Mouse (Mus musculus) megakaryocyte progenitor cell, adult 5-6 weeks (primary cell): ENCODE measurements around the gene Tek. TPM values are rescaled to one million over a fixed set of nuclear protein-coding genes. Genes with fewer than 3 reads are reported as not detected.
"Not testable (repeated sequence)": the region's sequence is repeated elsewhere in the genome, so short reads cannot be mapped to it uniquely, and the experiment has no call there.

ENCODE experiments used
- ATAC-seq: replicated peaks from 2 replicates; pipeline ENCODE4 v1.8.0; 2016; ENCODE audit warnings: mild to moderate bottlenecking, moderate TSS enrichment, inconsistent platforms; ENCODE audit not compliant: poor library complexity
- total RNA-seq, 2 experiments: library from RNA; stranded (forward) in 1 of 2; stranded (reverse) in 1 of 2; fragments of 157-497, 149-512 nt in 1 of 2; fragments of 200-1000 nt in 1 of 2; gene quantifications; 2 replicates each; pipeline versions ENCODE4 v1.2.3 to v1.2.4; 2015 to 2017

Gene Tek
- total RNA-seq (2015) (0.64 and 0.69 TPM in 2 replicates), total RNA-seq (2017) (0.46 and 1.2 TPM in 2 replicates)

DNA sequence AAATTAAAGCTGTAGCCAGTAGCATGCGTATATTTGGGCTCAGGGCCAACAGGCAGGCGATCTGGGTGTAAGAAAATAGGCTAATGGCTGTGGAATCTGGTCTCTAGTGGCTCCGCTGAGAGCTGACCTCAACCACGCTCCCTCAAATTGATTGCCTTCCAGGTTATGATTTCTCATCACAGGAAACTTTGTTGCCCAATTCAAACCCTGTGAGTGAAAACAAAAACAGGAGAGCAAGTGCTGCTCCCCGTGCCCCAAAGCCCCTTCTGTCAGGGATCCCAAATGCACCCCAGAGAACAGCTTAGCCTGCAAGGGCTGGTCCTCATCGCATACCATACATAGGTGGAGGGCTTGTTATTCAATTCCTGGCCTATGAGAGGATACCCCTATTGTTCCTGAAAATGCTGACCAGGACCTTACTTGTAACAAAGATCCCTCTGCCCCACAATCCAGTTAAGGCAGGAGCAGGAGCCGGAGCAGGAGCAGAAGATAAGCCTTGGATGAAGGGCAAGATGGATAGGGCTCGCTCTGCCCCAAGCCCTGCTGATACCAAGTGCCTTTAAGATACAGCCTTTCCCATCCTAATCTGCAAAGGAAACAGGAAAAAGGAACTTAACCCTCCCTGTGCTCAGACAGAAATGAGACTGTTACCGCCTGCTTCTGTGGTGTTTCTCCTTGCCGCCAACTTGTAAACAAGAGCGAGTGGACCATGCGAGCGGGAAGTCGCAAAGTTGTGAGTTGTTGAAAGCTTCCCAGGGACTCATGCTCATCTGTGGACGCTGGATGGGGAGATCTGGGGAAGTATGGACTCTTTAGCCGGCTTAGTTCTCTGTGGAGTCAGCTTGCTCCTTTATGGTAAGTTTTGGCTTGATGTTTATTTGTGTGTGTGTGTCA lies at the start of gene Tek:
TSS of gene Tek (plus strand) at position 452 of the 894 bp plus-strand sequence.
- ATAC-seq: peak; percentile 42

DNA sequence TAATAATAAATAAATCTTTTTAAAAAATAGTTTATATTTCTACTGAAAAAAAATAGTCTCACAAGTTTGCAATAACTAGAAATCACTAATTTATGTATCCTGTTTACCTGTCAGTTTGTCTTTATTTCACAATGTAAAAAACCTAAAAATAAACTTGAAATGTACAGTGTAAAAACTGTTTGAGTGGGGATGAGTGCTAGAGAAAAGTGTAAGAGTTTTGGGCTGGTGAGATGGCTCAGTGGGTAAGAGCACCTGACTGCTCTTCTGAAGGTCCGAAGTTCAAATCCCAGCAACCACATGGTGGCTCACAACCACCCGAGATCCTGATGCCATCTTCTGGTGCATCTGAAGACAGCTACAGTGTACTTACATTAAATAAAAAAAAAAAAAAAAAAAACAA lies 49.3 kb upstream of the Tek start:
- ATAC-seq: not testable (repeated sequence)

DNA sequence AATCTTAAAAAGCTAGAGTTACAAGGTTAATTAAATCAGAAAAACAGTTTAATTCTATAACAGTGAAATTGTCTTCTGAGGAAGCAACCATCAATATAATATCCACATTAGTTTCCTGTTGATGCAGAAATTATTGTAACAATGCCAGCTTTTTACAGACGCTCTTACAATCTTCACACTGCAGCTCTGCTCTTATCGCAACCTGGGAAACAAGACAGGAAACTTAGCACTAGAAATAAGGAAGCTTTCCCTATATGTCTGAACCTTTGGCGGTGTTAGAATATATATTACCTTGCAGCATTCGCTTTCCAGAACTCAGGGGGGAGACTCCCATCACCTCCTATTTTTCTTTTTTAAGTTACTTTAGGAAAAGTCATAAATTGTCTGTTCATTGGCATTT lies 48.0 kb upstream of the Tek start:
- peak; percentile 90 for ATAC-seq

GRCm38 (mm10) chr4:94692175-94692574 lies 46.9 kb upstream of the Tek start:
- ATAC-seq: no peak

DNA sequence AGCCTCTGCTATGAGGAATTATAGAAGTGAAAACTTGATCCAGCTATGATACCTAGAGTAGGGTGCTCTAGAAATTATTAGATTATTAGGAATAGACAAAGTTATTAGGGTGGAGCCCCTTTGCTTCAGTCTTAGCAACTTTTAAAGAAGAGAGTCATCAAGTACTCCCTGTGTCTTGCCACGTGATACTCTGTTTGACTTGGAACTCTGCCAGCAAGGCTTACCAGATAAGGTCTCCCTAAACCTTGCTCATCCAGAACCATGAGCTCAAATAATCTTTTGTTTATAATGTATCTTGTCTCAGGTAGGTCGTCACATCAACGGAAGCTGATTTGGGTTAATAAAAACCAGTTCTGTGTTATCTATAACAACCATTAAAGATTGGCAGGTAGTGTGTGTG lies 42.7 kb upstream of the Tek start:
- no peak; the same call in 1 of the 2 replicates for ATAC-seq

GRCm38 (mm10) chr4:94711002-94711401 lies 28.1 kb upstream of the Tek start:
- peak; percentile 76 for ATAC-seq

DNA sequence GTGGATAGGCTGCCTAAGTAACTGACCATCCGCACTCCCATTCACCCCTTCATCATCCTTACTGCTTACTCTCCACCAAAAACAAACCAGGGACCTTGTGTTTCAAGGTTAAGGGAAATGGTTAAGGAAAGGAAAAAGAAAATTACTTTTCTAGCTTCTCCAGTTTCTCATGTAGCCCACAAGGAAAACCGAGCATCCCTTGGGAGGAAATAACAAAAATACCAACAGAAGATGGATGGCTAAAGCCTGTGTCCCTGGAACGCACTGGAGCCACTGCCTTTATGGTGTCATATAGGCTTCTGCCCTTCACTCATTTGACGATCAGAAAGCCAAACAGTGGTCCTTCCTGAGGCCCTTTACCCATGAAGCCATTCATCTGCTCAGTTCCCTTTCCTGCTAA lies 27.7 kb upstream of the Tek start:
- ATAC-seq: no peak

DNA sequence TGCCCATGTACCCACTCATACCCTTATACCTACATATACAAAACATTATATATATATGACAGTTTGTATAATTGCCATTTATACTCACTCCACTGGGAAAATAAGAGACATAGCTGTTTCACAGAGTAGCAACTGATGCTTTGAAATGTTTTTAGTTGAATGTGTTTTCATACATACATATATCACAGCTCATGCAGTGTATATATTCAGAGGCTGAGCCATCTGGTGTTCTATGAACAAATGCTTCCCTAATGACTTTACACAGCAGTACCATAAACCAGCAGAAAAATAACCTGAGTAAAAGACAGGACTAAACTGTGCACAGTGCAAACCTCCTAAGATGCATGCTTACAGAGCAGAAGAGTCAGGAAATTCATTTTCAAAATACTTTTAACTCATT lies 25.3 kb upstream of the Tek start:
- ATAC-seq: no peak

DNA sequence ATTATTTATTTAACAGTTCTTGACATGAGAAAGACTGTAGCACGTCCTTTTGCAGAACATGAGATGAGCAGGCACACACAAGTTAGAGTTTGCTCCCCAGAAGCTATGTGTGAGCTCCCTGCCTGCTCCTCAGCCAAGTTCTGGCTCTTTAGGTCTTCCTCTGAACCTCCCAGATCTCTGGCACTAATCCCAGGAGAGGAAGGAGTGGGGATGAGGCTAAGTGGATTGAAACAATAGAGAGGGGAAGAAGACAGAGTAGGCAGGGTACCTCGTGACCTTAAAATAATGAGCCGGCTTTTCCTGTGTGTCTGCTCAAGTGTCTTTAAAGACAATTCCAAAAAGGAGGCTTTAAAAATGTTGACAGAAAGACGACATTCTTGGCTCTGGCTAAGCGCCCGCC lies 23.9 kb upstream of the Tek start:
- ATAC-seq: no peak

DNA sequence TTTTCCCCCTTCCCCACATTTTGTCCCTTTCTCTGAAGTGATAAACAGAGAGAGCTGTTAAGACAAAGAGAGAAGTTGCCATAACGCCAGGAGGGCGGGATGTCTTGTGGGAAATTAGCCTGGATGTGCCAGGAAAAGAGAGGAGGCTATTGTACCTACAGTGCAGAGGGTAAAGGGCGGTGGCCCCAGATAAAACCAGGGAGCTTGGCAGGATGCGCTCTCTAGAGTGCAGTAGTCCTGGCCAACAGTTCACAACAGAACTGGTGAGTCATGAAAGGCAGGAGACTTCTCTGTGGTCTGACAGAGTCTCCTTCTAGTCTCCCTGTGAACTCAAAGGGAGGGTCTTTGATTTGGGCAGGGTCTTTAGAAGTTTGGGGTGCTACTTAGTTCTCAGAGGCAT lies 13.3 kb upstream of the Tek start:
- no peak for ATAC-seq

DNA sequence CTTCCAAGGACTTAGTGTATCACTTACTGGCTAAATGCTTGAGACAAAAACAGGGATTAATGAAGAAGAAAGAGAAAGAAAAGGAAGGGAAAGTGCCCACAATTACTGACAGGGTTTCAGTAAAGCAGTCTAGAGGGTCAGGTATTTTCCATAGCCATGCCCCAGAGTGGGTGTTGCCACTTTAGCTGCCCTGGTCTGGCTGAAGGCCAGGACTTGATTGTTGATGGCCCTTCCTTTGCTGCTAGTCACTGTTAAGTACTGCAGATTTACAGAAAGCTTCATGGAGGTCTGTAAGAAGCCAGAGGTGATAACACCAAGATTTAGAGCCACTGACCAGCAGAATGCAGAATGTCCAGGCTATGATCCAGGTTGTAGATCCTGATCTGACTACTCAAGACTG lies 6.4 kb upstream of the Tek start:
- ATAC-seq: no peak

- peak; percentile 54 for ATAC-seq
Observed at GRCm38 (mm10) chr4:94737326-94738295, 1.5 kb upstream of the Tek start.

GRCm38 (mm10) chr4:94741824-94742223 lies 2.7 kb downstream of the Tek start:
- no peak for ATAC-seq

DNA sequence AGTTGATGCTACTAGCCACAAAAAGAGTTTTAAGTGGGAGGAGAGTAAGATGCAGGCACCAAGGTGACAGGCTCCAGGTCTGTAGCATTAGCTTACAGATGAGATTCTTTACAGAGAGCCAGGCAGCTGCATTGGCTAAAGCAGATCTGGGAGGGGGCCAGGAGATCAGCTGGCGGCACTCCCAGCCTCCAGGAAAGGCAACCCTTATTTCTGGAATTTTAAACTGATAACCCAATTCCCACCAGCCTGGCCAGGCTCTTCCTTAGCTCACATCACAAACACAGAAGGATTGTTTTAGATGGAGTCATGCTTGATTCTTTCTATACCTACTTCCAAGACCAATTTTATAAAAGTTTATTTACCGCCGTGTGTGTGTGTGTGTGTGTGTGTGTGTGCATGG lies 6.7 kb downstream of the Tek start:
- ATAC-seq: no peak

GRCm38 (mm10) chr4:94746387-94746811 lies 7.3 kb downstream of the Tek start:
- ATAC-seq: peak; percentile 29

DNA sequence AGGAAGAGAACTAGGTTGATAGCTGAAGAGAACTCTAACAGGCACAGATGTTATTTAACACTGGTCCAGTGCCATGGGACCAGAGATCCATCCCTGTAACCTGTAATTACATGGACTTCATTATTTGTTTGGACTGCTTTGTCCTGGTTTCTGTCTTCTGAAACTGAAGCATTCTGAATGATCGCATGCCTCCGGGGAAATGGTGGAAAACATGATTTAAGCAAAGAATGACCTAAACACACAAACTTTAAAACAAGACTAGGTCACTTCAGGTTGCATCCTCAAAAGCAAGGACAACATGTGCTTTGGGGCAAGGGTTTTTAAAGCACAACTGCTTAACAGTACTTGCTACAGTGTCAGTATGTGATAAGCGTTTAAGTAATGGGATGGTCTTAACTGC lies 8.2 kb downstream of the Tek start:
- ATAC-seq: no peak

DNA sequence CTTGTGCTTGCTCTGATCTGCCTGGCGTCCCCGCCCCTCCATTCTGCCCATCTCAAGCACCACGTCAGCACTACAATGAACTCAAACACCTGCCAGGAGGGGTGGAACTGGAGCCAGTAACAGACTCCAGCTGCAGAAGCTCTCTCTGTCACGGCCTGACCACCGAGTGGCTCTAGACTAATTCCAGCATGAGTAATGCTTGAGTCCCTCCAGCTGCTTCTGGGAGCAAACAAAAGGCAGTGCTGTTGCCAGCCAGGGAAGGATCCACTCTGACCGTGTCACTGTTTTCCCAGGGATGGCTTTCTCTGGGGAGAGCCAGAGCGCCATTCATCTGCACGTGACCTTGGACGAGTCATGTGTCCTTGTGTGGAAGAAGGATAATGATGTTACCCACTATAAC lies 13.4 kb downstream of the Tek start:
- ATAC-seq: no peak

DNA sequence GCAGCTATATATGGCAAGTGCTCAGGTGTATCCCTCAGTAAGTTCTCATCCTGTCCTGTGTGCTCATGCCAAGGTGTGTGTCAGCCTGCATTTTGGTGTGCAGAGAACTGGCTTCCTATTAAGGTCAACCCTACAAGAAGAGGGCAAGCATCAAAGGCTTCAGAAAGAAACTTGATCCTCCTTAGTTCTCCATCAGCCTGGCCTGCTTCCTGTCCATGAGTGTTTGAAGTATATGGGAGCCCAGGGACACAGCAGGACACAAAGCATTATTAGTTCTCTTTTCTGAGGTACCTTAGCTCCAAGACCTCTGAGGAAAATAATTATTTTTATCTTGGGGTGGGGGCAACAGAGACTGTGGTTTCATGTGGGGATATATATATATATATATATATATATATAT lies 26.1 kb downstream of the Tek start:
- ATAC-seq: no peak

DNA sequence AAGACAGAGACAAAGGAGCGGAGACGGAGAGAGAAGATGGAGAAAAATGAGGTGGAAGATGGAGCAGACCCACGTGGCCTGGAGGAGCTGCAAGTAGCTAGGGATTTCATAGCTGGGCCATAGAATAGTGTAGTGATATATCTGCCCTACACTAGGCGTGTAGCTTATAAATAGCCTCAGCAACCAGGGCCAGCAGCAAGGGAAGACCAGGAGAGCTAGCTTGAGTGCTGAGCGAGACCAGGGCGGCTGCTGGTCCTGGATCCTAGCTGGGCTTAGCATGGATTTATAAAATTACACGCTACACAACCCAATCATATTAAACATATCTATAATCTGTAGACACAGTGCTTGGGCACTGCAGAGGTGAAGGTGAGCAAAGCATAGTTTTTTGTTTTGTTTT lies 27.1 kb downstream of the Tek start:
- ATAC-seq: no peak

DNA sequence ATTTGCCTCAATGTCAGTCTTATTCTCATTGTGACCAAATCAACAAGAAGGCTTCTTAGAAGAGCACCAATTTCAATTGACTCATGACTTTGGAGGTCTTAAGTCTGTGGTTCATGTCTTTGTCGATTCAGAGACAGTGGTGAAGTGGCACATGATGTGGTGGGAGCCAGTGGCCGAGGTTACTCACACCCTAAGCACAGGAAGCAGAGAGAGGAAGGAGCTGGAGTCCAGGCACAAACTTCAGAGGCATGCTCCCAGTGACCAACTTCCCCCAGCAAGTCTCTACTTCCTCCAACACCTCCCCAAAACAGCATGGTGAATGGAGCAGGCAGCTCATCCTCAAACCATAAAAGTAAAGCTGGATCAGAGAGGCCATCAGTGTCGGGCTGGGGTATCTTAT lies 29.5 kb downstream of the Tek start:
- peak; percentile 76 for ATAC-seq

DNA sequence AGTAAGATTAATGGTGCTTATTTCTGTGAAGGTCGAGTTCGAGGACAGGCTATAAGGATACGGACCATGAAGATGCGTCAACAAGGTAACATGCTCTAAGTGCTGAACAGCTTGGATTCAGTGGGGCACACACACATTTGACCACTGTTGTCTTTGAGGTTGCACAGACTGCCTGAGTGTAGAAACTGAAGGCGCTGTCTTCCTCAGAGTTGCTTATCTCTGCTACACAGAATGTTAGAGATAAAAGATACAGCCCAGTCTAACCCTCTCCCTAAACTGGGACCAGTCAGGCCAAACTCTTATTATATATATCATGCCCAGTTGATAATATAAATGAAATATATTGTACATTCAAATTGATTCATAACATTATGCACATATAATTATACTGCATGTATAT lies 42.0 kb downstream of the Tek start:
- ATAC-seq: peak; percentile 76

- no peak for ATAC-seq
Observed at GRCm38 (mm10) chr4:94785921-94786320, 46.8 kb downstream of the Tek start.
